Mouse (Mus musculus) C2C12 (cell line): ENCODE results near the gene Tmem175. TPM values are rescaled to one million over a fixed set of nuclear protein-coding genes. Genes with fewer than 3 reads are reported as not detected.

Experiments used
- H3K27me3 ChIP-seq: one replicate; pipeline ENCODE4 v1.6.1; 2011; ENCODE audit not compliant: control insufficient read depth, insufficient read depth, insufficient read length
- H3K36me3 ChIP-seq: one replicate; pipeline ENCODE4 v1.6.1; 2011; ENCODE audit not compliant: control insufficient read depth, insufficient read depth
- H3K4me3 ChIP-seq: one replicate; pipeline ENCODE4 v1.5.1; 2011; ENCODE audit warnings: mild to moderate bottlenecking, control low read depth; ENCODE audit not compliant: poor library complexity, insufficient read depth, severe bottlenecking
- H3K79me2 ChIP-seq: one replicate; pipeline ENCODE4 v1.6.1; 2011; ENCODE audit not compliant: control insufficient read depth, insufficient read depth
- H3K79me3 ChIP-seq: one replicate; pipeline ENCODE4 v1.6.1; 2011; ENCODE audit warnings: low read depth, control low read depth
- H3ac ChIP-seq: one replicate; pipeline ENCODE3; 2011; ENCODE audit warnings: low read depth; ENCODE audit not compliant: control insufficient read depth, insufficient read length
- CEBPB ChIP-seq: IDR thresholded peaks from one replicate; pipeline ENCODE4 v1.6.1; 2011; ENCODE audit warnings: low read depth, mild to moderate bottlenecking, control low read depth, moderate library complexity
- CTCF ChIP-seq: IDR thresholded peaks from one replicate; pipeline ENCODE4 v1.5.1; 2011; ENCODE audit not compliant: control insufficient read depth, insufficient read depth, insufficient read length
- FOSL1 ChIP-seq: IDR thresholded peaks from one replicate; pipeline ENCODE4 v1.8.0; 2011; ENCODE audit warnings: mild to moderate bottlenecking, low read length; ENCODE audit not compliant: poor library complexity, insufficient read depth, severe bottlenecking
- MAX ChIP-seq: IDR thresholded peaks from one replicate; pipeline ENCODE4 v1.6.1; 2011; ENCODE audit warnings: mild to moderate bottlenecking, control low read depth
- MYOD1 ChIP-seq: IDR thresholded peaks from one replicate; pipeline ENCODE4 v1.6.1; 2011; ENCODE audit warnings: low read depth; ENCODE audit not compliant: control insufficient read depth, insufficient read length
- MYOG ChIP-seq: IDR thresholded peaks from one replicate; pipeline ENCODE4 v1.6.1; 2011; ENCODE audit not compliant: control insufficient read depth, insufficient read length; ENCODE audit errors: extremely low read depth
- USF1 ChIP-seq: IDR thresholded peaks from one replicate; pipeline ENCODE4 v1.6.1; 2011; ENCODE audit warnings: low read depth, mild to moderate bottlenecking, control low read depth, moderate library complexity
- polyA plus RNA-seq: library from polyadenylated mRNA; unstranded; fragments of >200 nt; fragmentation: generic; extraction: Trizol; gene quantifications from one replicate; pipeline ENCODE4 v1.2.1, GENCODE M21; 2012; ENCODE audit warnings: missing spikeins

The Tmem175 gene
- polyA plus RNA-seq, 1 experiment = 9.1 TPM

DNA sequence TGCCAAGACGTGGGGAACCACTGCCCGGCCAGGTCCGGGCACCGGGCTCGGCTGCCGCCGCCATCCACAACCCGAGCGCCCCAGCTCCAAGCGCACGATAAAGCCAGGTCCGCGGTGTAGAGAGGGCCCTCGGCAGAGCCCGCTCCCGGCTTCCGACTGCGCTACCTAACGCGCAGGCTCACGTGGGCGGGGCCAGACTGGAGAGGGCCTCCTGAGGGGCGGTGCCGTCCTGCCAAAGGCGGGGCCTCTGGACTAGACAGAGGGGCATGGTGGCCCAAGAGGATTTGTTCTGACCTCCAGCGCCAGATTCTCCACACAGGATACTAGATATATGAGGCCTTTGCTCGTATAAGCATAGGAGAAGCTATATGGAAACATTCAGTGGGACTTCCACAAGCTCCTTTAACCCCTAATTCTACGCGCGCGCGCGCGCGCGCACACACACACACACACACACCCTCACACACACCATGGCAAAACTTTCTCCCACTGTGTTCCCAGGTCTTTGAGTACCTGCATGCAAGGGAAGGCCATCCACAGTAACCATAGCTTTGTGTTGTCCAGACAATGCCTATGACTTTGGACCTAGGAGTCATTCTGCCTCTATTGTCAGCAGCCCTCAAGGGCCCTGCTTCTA lies 31.2 kb downstream of the Tmem175 start:
- Histone ChIP-seq H3K79me2 (peaks cover 13% of the 10 kb centered on the region), H3K79me3 (peaks cover 4% of the 10 kb centered on the region), H3K36me3 (no peaks in the 10 kb centered on the region), H3K4me3 (peak overlapping the region; percentile 56), H3ac (peak overlapping the region; percentile 53), H3K27me3 (no peaks in the 10 kb centered on the region)
- TF ChIP-seq FOSL1 (no peak), CEBPB (no peak), MAX (no peak), MYOD1 (no peak), USF1 (no peak), MYOG (no peak), CTCF (no peak)

DNA sequence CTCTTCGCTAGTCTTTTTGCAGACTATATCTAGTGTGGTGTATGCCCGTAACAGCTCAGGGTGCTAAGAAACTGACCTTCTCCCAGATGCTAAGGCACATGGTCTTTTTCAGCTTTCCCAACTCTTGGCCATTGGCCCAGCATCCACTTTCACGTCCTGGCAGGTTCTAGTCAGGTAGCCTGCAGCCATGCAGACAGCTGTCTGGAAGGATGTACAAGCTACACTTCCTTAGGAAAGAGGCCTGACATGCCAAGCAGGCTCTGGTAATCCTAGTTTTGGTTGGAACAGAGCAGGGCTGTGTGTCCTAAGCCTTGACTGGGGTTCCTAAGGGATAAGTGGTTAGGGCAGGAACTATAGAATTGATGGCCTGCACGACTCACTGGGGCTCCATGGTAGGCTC lies 33.2 kb downstream of the Tmem175 start:
- Histone ChIP-seq H3ac (no peak overlapping the region), H3K27me3 (no peaks in the 10 kb centered on the region), H3K79me2 (peaks cover 13% of the 10 kb centered on the region), H3K4me3 (no peak overlapping the region), H3K36me3 (no peaks in the 10 kb centered on the region), H3K79me3 (peaks cover 4% of the 10 kb centered on the region)
- TF ChIP-seq CTCF (no peak), MYOG (no peak), FOSL1 (no peak), USF1 (no peak), CEBPB (no peak), MYOD1 (no peak), MAX (no peak)

DNA sequence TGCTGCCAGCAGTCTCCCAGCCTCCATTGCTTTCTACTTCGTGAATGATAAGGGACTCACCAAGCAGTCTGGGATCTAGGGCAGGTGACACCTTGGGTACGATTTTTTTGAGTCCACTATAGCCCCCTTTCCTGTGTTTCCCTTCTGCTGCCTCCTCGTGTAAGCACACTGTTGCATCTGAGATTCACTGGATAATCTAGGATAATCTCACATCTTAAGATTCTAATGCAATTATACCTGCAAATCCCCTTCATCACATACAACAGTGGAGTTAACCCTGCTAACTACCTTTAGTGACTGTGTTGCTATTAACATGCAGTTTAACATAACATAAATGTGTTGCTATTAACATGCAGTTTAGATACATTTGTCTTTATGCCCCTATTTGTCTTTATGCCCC lies 35.5 kb downstream of the Tmem175 start:
- TF ChIP-seq MAX = no peak
- TF ChIP-seq USF1 = no peak
- TF ChIP-seq MYOG = no peak
- no peak for TF ChIP-seq CTCF
- TF ChIP-seq CEBPB = no peak
- TF ChIP-seq MYOD1 = no peak
- TF ChIP-seq FOSL1 = no peak
- H3K27me3 ChIP-seq = no peaks in the 10 kb centered on the region
- H3K36me3 ChIP-seq = no peaks in the 10 kb centered on the region
- H3ac ChIP-seq = no peak overlapping the region
- peaks cover 2% of the 10 kb centered on the region for H3K79me3 ChIP-seq
- H3K4me3 ChIP-seq = no peak overlapping the region
- peaks cover 3% of the 10 kb centered on the region for H3K79me2 ChIP-seq

DNA sequence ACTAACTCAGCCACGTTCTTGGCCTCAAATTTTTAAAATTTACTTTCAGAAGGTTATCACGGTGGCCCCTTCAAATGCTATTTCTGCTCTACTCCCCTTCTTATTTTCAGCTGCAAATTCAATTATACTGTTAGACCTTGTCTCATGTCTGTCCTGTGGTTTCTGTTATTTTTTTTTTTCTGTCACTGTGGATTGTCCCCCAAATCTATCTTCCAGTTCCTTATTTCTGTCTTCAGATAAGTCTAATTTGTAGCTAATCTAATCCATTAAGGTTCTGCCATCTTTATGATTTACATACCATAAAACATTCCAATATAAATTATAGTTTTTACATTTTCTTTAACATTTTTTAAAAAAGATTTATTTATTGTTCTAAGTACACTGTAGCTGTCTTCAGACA lies 37.8 kb downstream of the Tmem175 start:
- TF ChIP-seq CEBPB = no peak
- no peak for TF ChIP-seq USF1
- no peak for TF ChIP-seq FOSL1
- no peaks in the 10 kb centered on the region for H3K79me2 ChIP-seq

DNA sequence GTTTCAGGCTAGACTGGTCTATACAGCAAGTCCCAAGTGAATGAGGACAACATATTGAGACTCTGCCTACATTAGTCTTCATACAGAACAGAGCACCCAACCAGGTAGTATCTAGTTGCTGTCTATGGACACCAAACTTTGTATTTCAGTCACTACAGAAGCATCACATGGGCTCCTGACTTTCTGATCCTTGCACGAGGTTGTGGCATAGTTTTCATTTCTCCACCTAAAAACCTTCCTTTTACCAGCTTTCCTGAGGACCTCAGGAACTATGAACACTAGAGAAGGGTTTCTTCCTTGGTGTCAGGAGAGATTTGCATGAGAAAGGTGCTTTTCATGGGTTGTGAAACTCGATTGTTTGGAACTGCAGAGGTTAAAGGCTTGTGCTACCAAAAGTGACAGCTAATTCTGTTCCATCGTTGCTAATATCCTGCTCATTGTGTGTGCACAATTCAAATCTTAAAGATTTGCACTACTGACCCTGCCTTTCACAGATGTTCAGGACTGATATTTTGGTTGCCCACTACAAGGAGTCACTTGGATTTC lies 38.9 kb downstream of the Tmem175 start:
- TF ChIP-seq FOSL1 (no peak), CEBPB (no peak), MAX (no peak), MYOG (no peak), MYOD1 (no peak), USF1 (no peak), CTCF (no peak)
- peak overlapping the region; percentile 7 for H3ac ChIP-seq

More for the DNA sequence above, 37.8 kb downstream of the Tmem175 start:
- no peaks in the 10 kb centered on the region for H3K27me3 ChIP-seq
- H3K36me3 ChIP-seq = no peaks in the 10 kb centered on the region
- H3K79me3 ChIP-seq = no peaks in the 10 kb centered on the region
- no peak overlapping the region for H3K4me3 ChIP-seq
- no peak overlapping the region for H3ac ChIP-seq

More for the DNA sequence above, 38.9 kb downstream of the Tmem175 start:
- Histone ChIP-seq H3K4me3 (peak overlapping the region; percentile 35), H3K36me3 (no peaks in the 10 kb centered on the region), H3K79me3 (no peaks in the 10 kb centered on the region), H3K79me2 (no peaks in the 10 kb centered on the region), H3K27me3 (no peaks in the 10 kb centered on the region)
